Mouse (Mus musculus): ENCODE results near the gene Nppa.

DNA sequence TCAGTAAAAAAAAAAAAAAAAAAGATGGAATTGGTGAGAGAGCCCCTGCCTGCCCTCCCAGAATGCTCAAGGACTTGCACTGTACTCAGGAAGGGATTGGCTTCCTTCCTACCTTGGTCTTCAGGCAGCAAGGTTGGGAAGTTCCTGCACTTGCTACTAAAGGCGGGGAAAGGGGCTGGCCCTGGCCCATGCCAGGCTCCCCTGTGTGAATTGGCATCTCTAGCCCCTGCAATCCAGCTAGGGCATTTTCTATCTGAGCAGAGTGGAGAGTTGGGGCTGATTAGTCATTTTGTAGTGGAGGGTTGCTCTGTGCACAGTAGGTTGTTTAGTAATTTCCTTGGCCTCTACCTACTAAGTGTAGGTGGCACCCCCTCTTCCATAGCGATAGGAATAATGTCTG, 31.7 kb upstream of the Nppa start:
- TF ChIP-seq GATA1 (IDR thresholded peaks at IDR 0.05; ENCODE audit: borderline replicate concordance, low read length) (no peak), FLI1 (IDR thresholded peaks at IDR 0.05; ENCODE audit: low read length) (no peak)
